Mouse (Mus musculus) right cerebral cortex, postnatal 25 days (tissue): ENCODE data around the gene Timm10.

Experiments
- DNase-seq: peaks from one replicate; pipeline ENCODE4 v3.0.0; 2022

The Timm10 gene

GRCm38 (mm10) chr2:84861430-84861829, 34.6 kb downstream of the Timm10 start:
- no peak for DNase-seq

- DNase-seq = no peak
These were observed 35.4 kb downstream of the Timm10 start for GRCm38 (mm10) chr2:84862231-84862630.

GRCm38 (mm10) chr2:84865616-84866571, 39.1 kb downstream of the Timm10 start:
- no peak for DNase-seq

GRCm38 (mm10) chr2:84868521-84868943, 41.7 kb downstream of the Timm10 start:
- DNase-seq = no peak

GRCm38 (mm10) chr2:84868977-84869376, 42.2 kb downstream of the Timm10 start:
- DNase-seq = no peak

GRCm38 (mm10) chr2:84870623-84871160, 43.9 kb downstream of the Timm10 start:
- no peak for DNase-seq

GRCm38 (mm10) chr2:84872105-84872716, 45.4 kb downstream of the Timm10 start:
- DNase-seq = no peak

- no peak for DNase-seq
These were observed 49.0 kb downstream of the Timm10 start for GRCm38 (mm10) chr2:84875842-84876241.
